Mouse (Mus musculus) cerebellum, adult 8-10 months (tissue): ENCODE results near the gene Tet3.
A peak's percentile ranks its signal among the peaks of the same experiment; 100 is the strongest.

Source experiments
- DNase-seq: peaks from one replicate; pipeline ENCODE4 v3.0.0; 2022

Tet3 gene

GRCm38 (mm10) chr6:83439119-83439767, 19.6 kb downstream of the Tet3 start:
- DNase-seq, result no peak

- DNase-seq, result no peak
These were observed 20.3 kb downstream of the Tet3 start for GRCm38 (mm10) chr6:83438584-83438983.

- DNase-seq, result no peak
These were observed 21.1 kb downstream of the Tet3 start for GRCm38 (mm10) chr6:83437802-83438201.

GRCm38 (mm10) chr6:83437225-83437624, 21.7 kb downstream of the Tet3 start:
- no peak for DNase-seq

- no peak for DNase-seq
These were observed 22.3 kb downstream of the Tet3 start for GRCm38 (mm10) chr6:83436547-83436946.

GRCm38 (mm10) chr6:83435174-83435573, 23.7 kb downstream of the Tet3 start:
- DNase-seq, result no peak

- no peak for DNase-seq
These were observed 25.3 kb downstream of the Tet3 start for GRCm38 (mm10) chr6:83433546-83433945.

- DNase-seq, result no peak
These were observed 25.9 kb downstream of the Tet3 start for GRCm38 (mm10) chr6:83432966-83433365.

GRCm38 (mm10) chr6:83427968-83428731, 30.7 kb downstream of the Tet3 start:
- DNase-seq, result peak; percentile 83

GRCm38 (mm10) chr6:83427512-83427911, 31.4 kb downstream of the Tet3 start:
- DNase-seq, result no peak

- peak; percentile 82 for DNase-seq
These were observed 32.3 kb downstream of the Tet3 start for GRCm38 (mm10) chr6:83426576-83426975.

- DNase-seq, result no peak
These were observed 34.9 kb downstream of the Tet3 start for GRCm38 (mm10) chr6:83424053-83424404.

GRCm38 (mm10) chr6:83423400-83424052, 35.4 kb downstream of the Tet3 start:
- no peak for DNase-seq

GRCm38 (mm10) chr6:83421866-83422649, 36.8 kb downstream of the Tet3 start:
- no peak for DNase-seq

- no peak for DNase-seq
These were observed 39.4 kb downstream of the Tet3 start for GRCm38 (mm10) chr6:83419516-83419915.

GRCm38 (mm10) chr6:83417531-83417930, 41.4 kb downstream of the Tet3 start:
- DNase-seq, result no peak

GRCm38 (mm10) chr6:83417104-83417502, 41.8 kb downstream of the Tet3 start:
- no peak for DNase-seq

GRCm38 (mm10) chr6:83416261-83417103, 42.4 kb downstream of the Tet3 start:
- DNase-seq, result no peak

GRCm38 (mm10) chr6:83415356-83415940, 43.4 kb downstream of the Tet3 start:
- DNase-seq, result no peak

GRCm38 (mm10) chr6:83414601-83415355, 44.1 kb downstream of the Tet3 start:
- no peak for DNase-seq

- DNase-seq, result no peak
These were observed 45.2 kb downstream of the Tet3 start for GRCm38 (mm10) chr6:83413686-83414085.
